Mouse (Mus musculus) left cerebral cortex, adult 2 months (tissue): Measurements from ENCODE around the gene Ramp3. TPM values are rescaled to one million over a fixed set of nuclear protein-coding genes. Genes with fewer than 3 reads are reported as not detected.
A peak's percentile ranks its signal among the peaks of the same experiment; 100 is the strongest.

Source experiments
- DNase-seq, 2 experiments: peaks; one replicate each; pipeline ENCODE4 v3.0.0; 2021 to 2022; ENCODE audit warnings: low spot score in 2 of 2, mixed read lengths in 1 of 2; ENCODE audit errors: extremely low spot score in 1 of 2
- H3K27ac ChIP-seq: fragments of 200-600 bp; 2 replicates; pipeline ENCODE4 v1.8.1; 2022
- H3K4me3 ChIP-seq: fragments of 200-600 bp; 2 replicates; pipeline ENCODE4 v1.8.1; 2022
- CTCF ChIP-seq: fragments of 200-600 bp; IDR thresholded peaks from 2 replicates; pipeline ENCODE4 v1.8.1; 2022; ENCODE audit warnings: antibody characterized with exemption, mild to moderate bottlenecking, moderate library complexity
- intact Hi-C: fragments of 180-260 bp; cut with DNase I; formaldehyde crosslinking; loops from one replicate; pipeline ENCODE4 v1.15.1; 2025
- total RNA-seq, 2 experiments: library from RNA; stranded (reverse); gene quantifications; 2 replicates each; pipeline ENCODE4 v1.2.3; 2021

The Ramp3 gene
- total RNA-seq, 2 experiments from 2014 or later = 13.0 to 13.5 TPM

DNA sequence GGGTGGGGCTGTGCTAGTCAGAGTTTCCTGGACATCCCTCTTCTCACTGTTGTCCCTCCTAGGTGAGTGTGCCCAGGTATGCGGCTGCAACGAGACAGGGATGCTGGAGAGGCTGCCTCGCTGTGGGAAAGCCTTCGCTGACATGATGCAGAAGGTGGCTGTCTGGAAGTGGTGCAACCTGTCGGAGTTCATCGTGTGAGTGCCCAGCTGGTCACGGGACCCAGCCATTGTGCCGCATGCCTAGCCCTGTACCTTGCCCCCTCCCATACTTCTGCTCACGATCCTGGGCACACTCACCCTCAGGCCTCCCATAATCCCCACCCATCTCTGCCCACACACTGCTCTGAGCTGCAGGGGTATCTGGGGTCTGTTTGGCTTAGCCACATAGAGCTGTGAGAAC is 16.4 kb downstream of the Ramp3 start:
- no peak for DNase-seq
- intact Hi-C loops = loop anchor here (5.0 kb wide), 1 partner anchor 93 kb away; no protein-coding TSS in a partner anchor
- TF ChIP-seq CTCF = no peak
- Histone ChIP-seq H3K4me3 (no peak overlapping the region), H3K27ac (no peak overlapping the region)

DNA sequence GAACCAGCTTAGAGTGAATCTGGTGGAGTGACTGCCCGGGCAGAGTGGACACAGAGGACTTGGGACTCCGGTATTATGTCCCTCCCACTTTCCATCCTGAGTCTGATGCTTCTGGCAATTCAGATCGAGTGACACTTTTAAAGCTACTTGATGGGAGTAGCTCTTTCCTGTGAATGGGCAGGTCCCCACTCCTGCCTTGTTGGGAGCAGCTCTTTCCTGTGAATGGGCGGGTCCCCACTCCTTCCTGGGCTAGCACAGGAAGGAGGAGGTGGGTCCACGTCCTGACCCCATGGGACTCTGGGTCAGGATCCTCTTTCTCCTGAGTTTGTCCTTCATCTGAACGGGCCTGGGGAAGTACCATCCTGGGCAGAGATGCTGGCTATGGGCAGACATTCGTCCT is 17.1 kb downstream of the Ramp3 start:
- TF ChIP-seq CTCF = no peak
- intact Hi-C loops = loop anchor here (5.0 kb wide), 1 partner anchor 92 kb away; no protein-coding TSS in a partner anchor
- DNase-seq = no peak
- Histone ChIP-seq H3K27ac (no peak overlapping the region), H3K4me3 (no peak overlapping the region)

DNA sequence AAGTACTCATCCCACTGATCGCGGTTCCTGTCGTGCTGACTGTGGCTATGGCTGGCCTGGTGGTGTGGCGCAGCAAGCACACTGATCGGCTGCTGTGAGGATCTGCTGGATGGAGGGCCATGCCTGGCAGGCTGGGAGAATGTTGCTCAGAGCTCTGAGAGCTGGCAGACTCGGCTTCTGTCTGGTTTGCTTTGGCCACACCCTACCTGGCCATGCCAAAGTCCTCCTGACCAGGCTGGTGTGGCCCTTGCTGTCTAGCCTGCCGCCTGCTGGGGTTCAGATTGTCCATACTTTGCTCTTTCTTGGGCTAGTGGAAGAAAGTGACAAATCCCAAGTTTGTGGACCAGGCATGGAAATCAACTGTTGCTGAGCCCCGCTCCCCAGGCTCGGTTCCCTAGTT is 18.3 kb downstream of the Ramp3 start:
- H3K27ac ChIP-seq = no peak overlapping the region
- DNase-seq = no peak
- intact Hi-C loops = loop anchor here (5.0 kb wide), 1 partner anchor 91 kb away; no protein-coding TSS in a partner anchor
- no peak for TF ChIP-seq CTCF
- no peak overlapping the region for H3K4me3 ChIP-seq

DNA sequence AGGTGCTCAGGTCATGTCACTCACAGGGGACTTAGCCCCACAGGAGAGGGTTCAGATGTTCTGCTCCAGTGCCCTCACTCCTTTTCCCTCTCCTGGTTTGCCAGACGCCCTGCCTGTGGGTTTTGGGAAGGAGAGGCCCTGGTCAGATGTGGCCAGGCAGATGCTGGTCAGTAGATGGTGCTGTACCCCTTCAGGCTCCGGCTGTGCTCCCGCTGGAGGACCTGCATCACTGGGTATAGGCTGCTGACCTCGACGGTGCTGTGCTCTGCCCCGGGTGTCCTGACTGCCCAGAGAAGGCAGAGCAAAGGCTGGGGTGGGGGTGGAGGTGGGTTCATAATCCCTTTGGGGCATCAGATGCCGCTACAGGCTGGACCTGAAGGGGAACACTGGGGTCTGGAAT is 19.2 kb downstream of the Ramp3 start:
- no peak for DNase-seq
- intact Hi-C loops = loop anchor here (5.0 kb wide), 1 partner anchor 90 kb away; no protein-coding TSS in a partner anchor
- peak; percentile 42 for TF ChIP-seq CTCF
- Histone ChIP-seq H3K27ac (no peak overlapping the region), H3K4me3 (no peak overlapping the region)

DNA sequence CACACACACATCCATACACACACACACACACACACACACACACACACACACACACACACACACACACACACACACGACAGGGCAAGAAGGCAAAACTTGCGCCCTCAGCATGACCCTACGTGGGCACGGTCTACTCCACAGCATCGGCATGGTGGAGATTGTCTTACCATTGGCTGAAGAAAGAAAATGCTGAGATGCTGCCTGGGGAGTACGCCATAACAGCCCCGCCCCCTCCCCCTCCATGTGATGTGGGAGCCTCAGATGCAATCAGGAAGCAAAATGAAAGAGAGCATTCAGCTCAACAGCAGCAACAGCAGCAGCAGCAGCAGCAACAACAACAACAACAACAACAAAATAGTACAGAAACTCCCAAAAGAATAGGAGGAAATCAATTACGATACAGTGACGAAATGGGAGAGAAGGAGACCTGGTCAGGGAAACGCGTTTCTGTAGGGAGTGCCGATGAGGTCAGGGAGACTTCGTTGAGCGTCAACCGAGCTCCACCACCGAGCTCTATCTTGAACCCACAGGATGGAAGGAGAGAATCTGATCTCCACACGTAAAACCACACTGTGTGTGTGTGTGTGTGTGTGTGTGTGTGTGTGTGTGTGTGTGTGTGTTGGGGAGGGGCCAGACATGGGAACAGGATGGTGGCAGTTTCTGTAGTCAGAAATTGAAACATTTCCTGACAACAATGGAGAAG is 21.5 kb downstream of the Ramp3 start:
- Histone ChIP-seq H3K4me3 (no peak overlapping the region), H3K27ac (no peak overlapping the region)
- no peak for TF ChIP-seq CTCF
- intact Hi-C loops = loop anchor here (5.0 kb wide), 1 partner anchor 87 kb away; no protein-coding TSS in a partner anchor
- no peak for DNase-seq

DNA sequence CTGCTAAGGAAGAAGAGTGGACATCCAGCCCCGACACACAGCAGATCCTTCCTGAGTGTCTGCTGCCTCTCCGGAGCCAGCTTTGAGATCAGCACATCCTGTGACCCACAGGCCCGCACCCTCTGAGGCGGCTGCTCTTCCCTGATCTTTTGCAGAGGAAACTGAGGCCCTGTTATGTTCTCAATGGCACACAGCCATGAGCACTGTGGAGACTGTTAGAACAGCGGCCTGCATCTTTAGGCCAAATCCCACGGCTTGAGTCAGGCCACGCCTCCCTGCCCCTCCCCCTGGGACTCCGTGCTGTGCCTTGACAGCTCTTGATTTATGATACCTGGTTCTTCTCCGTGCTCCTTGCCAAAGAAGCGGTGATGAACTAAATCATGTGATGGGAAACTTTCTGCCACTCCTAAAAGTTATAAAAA is 22.1 kb downstream of the Ramp3 start:
- intact Hi-C loops = no loop called here
- no peak overlapping the region for H3K4me3 ChIP-seq
- no peak overlapping the region for H3K27ac ChIP-seq
- TF ChIP-seq CTCF = no peak
- no peak for DNase-seq

DNA sequence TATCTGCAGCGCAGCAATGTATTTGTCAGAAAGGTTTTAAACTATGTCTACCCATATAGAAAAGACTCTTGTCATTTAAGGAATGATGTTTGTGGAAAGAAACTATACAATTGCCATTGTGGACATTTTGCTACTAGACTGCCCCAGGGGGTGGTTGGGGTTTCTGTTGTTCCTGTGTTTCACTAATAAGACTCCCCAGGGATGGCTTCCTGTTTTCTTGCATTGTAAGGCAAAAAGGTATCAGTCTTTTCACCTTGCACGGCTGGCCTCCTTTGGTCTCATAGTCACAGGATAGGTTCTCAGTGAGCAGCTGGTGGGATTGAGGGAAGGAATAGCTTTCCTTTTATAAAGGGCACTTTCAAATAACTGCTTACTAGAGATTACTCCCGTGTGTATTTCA is 26.4 kb downstream of the Ramp3 start:
- Histone ChIP-seq H3K4me3 (no peak overlapping the region), H3K27ac (no peak overlapping the region)
- DNase-seq = no peak
- intact Hi-C loops = no loop called here
- no peak for TF ChIP-seq CTCF

DNA sequence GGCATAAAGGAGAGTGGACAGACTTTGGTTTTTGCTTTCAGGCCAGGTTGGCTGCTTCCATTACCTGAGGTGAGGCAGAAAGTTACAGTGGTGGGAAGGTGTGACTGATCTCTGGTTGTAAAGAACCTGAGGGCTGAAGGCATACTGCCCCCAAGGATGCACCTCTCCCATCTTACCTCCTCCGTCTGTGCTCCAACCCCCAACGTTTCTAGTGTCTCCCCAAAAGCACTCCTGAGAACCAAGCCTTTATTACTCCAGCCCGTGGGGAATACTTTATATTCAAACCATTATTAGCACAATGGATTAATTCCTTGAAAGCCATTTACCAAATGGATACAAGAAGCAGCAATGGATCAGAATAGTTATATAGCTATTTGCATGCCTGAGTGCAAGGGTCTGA is 30.6 kb downstream of the Ramp3 start:
- no peak for DNase-seq
- Histone ChIP-seq H3K27ac (no peak overlapping the region), H3K4me3 (no peak overlapping the region)
- no peak for TF ChIP-seq CTCF
- intact Hi-C loops = no loop called here

DNA sequence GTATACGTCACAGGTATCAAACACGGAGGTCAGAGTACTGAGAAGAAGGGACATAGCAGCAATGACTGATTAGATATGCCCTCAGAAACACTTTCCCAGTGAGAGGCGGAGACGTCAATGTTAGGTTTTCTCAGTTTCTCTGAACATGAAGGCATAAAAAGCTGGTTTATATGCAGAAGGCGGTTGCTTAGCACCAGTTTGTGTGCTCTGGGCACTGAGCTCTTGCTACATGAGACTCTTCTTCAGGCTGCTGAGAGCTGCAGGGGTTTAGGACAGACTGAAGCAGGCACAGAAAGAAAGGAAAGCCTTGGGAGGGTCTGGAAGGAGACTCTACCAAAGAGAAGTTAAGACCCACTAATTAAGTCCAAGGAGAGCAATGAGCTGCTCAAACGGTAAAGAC is 34.0 kb downstream of the Ramp3 start:
- no peak for DNase-seq
- intact Hi-C loops = no loop called here
- no peak overlapping the region for H3K27ac ChIP-seq
- no peak overlapping the region for H3K4me3 ChIP-seq
- TF ChIP-seq CTCF = no peak

DNA sequence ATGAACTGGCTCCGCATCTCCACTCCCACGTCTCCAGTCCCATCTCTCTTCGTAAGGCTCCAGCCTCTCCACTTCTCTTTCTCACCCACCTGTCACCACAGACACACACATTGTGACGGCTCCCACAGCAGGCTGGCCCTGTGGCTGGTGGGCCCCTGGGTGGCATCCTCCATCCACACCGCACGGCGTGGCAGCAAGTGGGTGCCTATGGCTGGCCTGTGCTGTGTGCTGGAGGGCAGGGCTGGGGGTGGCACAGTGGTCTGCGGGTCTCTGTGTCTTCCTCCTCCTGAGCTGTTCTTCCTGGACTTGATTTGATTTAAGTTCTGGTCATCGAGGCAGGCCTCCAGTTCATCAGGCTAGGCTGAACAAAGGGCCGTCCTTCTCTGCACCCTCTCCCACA is 35.8 kb downstream of the Ramp3 start:
- DNase-seq = no peak
- no peak for TF ChIP-seq CTCF
- Histone ChIP-seq H3K27ac (no peak overlapping the region), H3K4me3 (no peak overlapping the region)
- intact Hi-C loops = no loop called here

DNA sequence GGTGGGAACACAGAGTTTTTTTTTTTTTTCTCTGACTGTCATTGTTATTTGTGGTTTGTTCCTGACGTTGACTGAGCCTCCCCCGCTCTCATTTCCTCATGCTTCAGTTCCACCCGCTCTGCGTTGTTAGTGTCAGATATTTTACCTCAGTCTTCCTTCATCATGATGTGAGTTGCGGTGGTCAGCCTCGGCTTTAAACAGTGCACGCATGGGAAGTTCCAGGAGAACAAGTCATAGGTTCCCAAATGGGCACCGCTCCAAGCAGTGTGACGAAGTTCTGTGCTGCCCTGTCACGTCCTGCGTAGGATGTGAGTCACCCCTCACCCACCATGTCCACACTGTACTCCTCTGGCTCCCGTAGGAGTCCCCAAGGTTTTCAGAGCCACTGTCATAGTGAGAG is 36.9 kb downstream of the Ramp3 start:
- DNase-seq = no peak
- Histone ChIP-seq H3K4me3 (no peak overlapping the region), H3K27ac (no peak overlapping the region)
- intact Hi-C loops = no loop called here
- TF ChIP-seq CTCF = no peak

DNA sequence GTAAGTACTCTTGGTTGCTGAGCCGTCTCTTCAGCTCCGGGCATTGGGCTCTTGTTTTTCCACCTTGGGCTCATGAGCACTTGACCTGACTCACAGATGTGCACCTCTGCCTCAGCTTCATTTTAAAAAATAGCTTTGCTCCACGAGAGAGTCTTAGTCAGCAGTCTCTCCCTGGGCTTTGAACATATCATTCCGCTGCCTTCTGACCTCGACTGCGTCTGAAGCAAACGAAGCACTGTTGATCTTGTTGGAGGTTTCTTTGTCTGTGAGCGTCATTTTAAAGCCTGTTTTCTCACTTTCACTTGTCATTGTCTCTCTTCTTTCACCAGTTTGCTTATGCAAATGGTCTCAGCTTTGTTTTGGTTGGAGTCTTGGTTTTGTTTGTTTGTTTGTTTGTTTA is 38.2 kb downstream of the Ramp3 start:
- intact Hi-C loops = no loop called here
- TF ChIP-seq CTCF = no peak
- Histone ChIP-seq H3K27ac (no peak overlapping the region), H3K4me3 (no peak overlapping the region)
- no peak for DNase-seq

DNA sequence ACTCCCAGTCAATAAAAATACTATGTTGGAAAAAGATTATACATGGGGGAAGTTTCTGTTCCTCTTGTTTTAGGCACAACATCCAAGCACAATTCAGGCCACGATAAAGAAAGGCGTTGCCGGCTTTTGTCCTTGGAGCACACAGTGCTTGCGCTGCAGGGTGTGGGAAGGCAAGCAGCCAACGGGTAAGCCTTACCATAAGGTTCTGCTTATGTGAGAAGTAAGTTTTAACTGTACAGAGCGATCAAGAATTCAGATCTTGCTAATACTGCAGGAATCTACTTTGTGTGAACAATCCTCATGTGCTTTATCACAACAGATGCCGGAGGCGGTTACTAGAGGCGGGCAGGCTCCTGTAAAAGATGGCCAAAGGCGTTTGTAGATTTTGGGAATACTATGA is 39.4 kb downstream of the Ramp3 start:
- no peak for DNase-seq
- Histone ChIP-seq H3K27ac (no peak overlapping the region), H3K4me3 (no peak overlapping the region)
- intact Hi-C loops = no loop called here
- TF ChIP-seq CTCF = no peak
